Mouse (Mus musculus) common myeloid progenitor, adult 5-6 weeks (primary cell): ENCODE results near the gene Gm10153. TPM values are rescaled to one million over a fixed set of nuclear protein-coding genes. Genes with fewer than 3 reads are reported as not detected.

Source experiments
- ATAC-seq: replicated peaks from 2 replicates; pipeline ENCODE4 v1.8.0; 2016; ENCODE audit warnings: low read depth, mild to moderate bottlenecking, moderate TSS enrichment, inconsistent platforms; ENCODE audit not compliant: poor library complexity, severe bottlenecking
- total RNA-seq: library from RNA; stranded (forward); fragments of 200-1000, 187-1606 nt; gene quantifications from 2 replicates; pipeline ENCODE4 v1.2.3, GENCODE M21; 2017

Gm10153 gene
- total RNA-seq, 1 experiment from 2014 or later = not detected

- ATAC-seq = no peak
Measured at GRCm38 (mm10) chr7:142145413-142145940, 44.7 kb downstream of the Gm10153 start.

- no peak for ATAC-seq
Measured at GRCm38 (mm10) chr7:142144507-142144906, 45.7 kb downstream of the Gm10153 start, which contains the start of gene Gm45337. Gene Gm45337 (minus strand): TSS chr7:142144607.

GRCm38 (mm10) chr7:142143506-142144010 lies 46.6 kb downstream of the Gm10153 start:
- ATAC-seq = peak; percentile 77

- no peak for ATAC-seq
Measured at GRCm38 (mm10) chr7:142140696-142141095, 49.5 kb downstream of the Gm10153 start.

Other genes with a start within 250 kb of the Gm10153 start
- not detected in 2 replicates for gene Brsk2, start 240.6 kb downstream of the Gm10153 start, total RNA-seq
- 41.2 and 45.7 TPM in 2 replicates for gene Mob2, start 129.3 kb downstream of the Gm10153 start, total RNA-seq
- under 0.01 TPM in 1 of 2 replicates, not detected in the other for gene Dusp8, start 94.5 kb downstream of the Gm10153 start, total RNA-seq
- gene Gm45618, start 69.7 kb downstream of the Gm10153 start, total RNA-seq = not detected in 2 replicates
- not detected in 2 replicates for gene Gm39115, start 54.4 kb downstream of the Gm10153 start, total RNA-seq
- gene Gm45337, start 45.8 kb downstream of the Gm10153 start, total RNA-seq = not detected in 2 replicates
- gene Gm29735, start 33.3 kb downstream of the Gm10153 start, total RNA-seq = not detected in 2 replicates
- not detected in 2 replicates for gene Gm4553, start 24.6 kb downstream of the Gm10153 start, total RNA-seq
- not detected in 2 replicates for gene Krtap5-2, start 14.4 kb downstream of the Gm10153 start, total RNA-seq
- gene Krtap5-3, start 11.0 kb upstream of the Gm10153 start, total RNA-seq = not detected in 2 replicates
- gene Gm7579, start 21.5 kb upstream of the Gm10153 start, total RNA-seq = not detected in 2 replicates
- gene Krtap5-5, start 39.6 kb upstream of the Gm10153 start, total RNA-seq = not detected in 2 replicates
- not detected in 2 replicates for gene Gm40460, start 50.7 kb upstream of the Gm10153 start, total RNA-seq
- not detected in 2 replicates for gene Gm2431, start 68.0 kb upstream of the Gm10153 start, total RNA-seq
- not detected in 2 replicates for gene Gm4559, start 84.0 kb upstream of the Gm10153 start, total RNA-seq
- not detected in 2 replicates for gene Krtap5-1, start 106.7 kb upstream of the Gm10153 start, total RNA-seq
- gene Krtap5-4, start 113.2 kb upstream of the Gm10153 start, total RNA-seq = not detected in 2 replicates
- gene Ifitm10, start 183.4 kb upstream of the Gm10153 start, total RNA-seq = not detected in 2 replicates
- 12.4 and 58.4 TPM in 2 replicates for gene Gm49369, start 192.3 kb upstream of the Gm10153 start, total RNA-seq
- gene Ctsd, start 197.6 kb upstream of the Gm10153 start, total RNA-seq = 114 and 134 TPM in 2 replicates
- gene Syt8, start 244.5 kb upstream of the Gm10153 start, total RNA-seq = not detected in 2 replicates